ENCODE assay signal across 8 mouse cellular contexts in genomic region chrX:151802328-151802955, GRCm38 (mm10). TPM values are rescaled to one million over a fixed set of nuclear protein-coding genes. Genes with fewer than 3 reads are reported as not detected.
DNase-seq lines count a peak whose midpoint lies in the region; ATAC-seq and TF ChIP-seq lines count a peak whose summit lies in the region.

No protein-coding gene starts in this region.

- DNase-seq in heart, postnatal 36 days = no peak
- DNase-seq in embryonic facial prominence, embryonic 11.5 days (ENCODE audit: low spot score) = peak; percentile 11
- peak; percentile 23 for DNase-seq in limb, embryonic 11.5 days (ENCODE audit: low spot score)
- no peak for DNase-seq in natural killer cell, adult 2 months (ENCODE audit: low spot score in 2 of 2)
- no peak for DNase-seq in frontal cortex, postnatal 10 days (ENCODE audit: low spot score in 2 of 2)

- no peaks in the 10 kb centered on the region for H3K4me1 ChIP-seq in heart, embryonic 15.5 days (replicated peaks)
- H3K4me1 ChIP-seq in E14TG2a.4 (replicated peaks; ENCODE audit: low read depth, low read length) = peaks cover 17% of the 10 kb centered on the region
- H3K4me1 ChIP-seq in embryonic facial prominence, embryonic 11.5 days (ENCODE audit: control insufficient read depth, insufficient read depth, low read length) = no peaks in the 10 kb centered on the region
- no peaks in the 10 kb centered on the region for H3K4me1 ChIP-seq in limb, embryonic 11.5 days (ENCODE audit: control insufficient read depth, insufficient read depth, low read length)
- H3K4me1 ChIP-seq in stomach, embryonic 14.5 days (ENCODE audit: control insufficient read depth, insufficient read depth, low read length) = no peaks in the 10 kb centered on the region

- H3K36me3 ChIP-seq in heart, embryonic 15.5 days = no peaks in the 10 kb centered on the region
- peaks cover 8% of the 10 kb centered on the region; the same call in 1 of the 2 replicates for H3K36me3 ChIP-seq in E14TG2a.4 (ENCODE audit: insufficient read depth, low read length)
- no peaks in the 10 kb centered on the region for H3K36me3 ChIP-seq in embryonic facial prominence, embryonic 11.5 days (replicated peaks; ENCODE audit: control insufficient read depth, insufficient read depth, low read depth, low read length)
- H3K36me3 ChIP-seq in limb, embryonic 11.5 days (ENCODE audit: control insufficient read depth, insufficient read depth, low read length) = no peaks in the 10 kb centered on the region
- no peaks in the 10 kb centered on the region for H3K36me3 ChIP-seq in stomach, embryonic 14.5 days (ENCODE audit: control insufficient read depth, insufficient read depth, low read length)

- H3K9me3 ChIP-seq in heart, embryonic 15.5 days (replicated peaks) = no peaks in the 10 kb centered on the region
- no peaks in the 10 kb centered on the region for H3K9me3 ChIP-seq in E14TG2a.4 (ENCODE audit: low read length)
- no peaks in the 10 kb centered on the region for H3K9me3 ChIP-seq in embryonic facial prominence, embryonic 11.5 days (replicated peaks; ENCODE audit: control insufficient read depth, low read length)
- no peaks in the 10 kb centered on the region for H3K9me3 ChIP-seq in limb, embryonic 11.5 days (ENCODE audit: control insufficient read depth, low read length)
- no peaks in the 10 kb centered on the region for H3K9me3 ChIP-seq in stomach, embryonic 14.5 days (ENCODE audit: control insufficient read depth, low read depth, low read length)

- TF ChIP-seq CTCF in E14TG2a.4 (conservative IDR thresholded peaks at IDR 0.05; ENCODE audit: low read length) = no peak

- no peak for ATAC-seq in heart, embryonic 15.5 days (replicated peaks; ENCODE audit: insufficient number of reproducible peaks, insufficient read depth, low FRiP score, low read depth)
- no peak for ATAC-seq in embryonic facial prominence, embryonic 11.5 days (replicated peaks; ENCODE audit: insufficient number of reproducible peaks, low FRiP score, low TSS enrichment, low read depth)
- no peak for ATAC-seq in limb, embryonic 11.5 days (ENCODE audit: insufficient number of reproducible peaks, low FRiP score, low TSS enrichment, low read depth)
- no peak for ATAC-seq in stomach, embryonic 14.5 days (ENCODE audit: insufficient number of reproducible peaks, insufficient read depth, low FRiP score, low read depth)

- H3K4me2 ChIP-seq in heart, embryonic 15.5 days = peak overlapping the region; percentile 62
- H3K4me2 ChIP-seq in embryonic facial prominence, embryonic 11.5 days (ENCODE audit: low read depth, low read length) = peak overlapping the region; percentile 41
- peak overlapping the region; percentile 38 for H3K4me2 ChIP-seq in limb, embryonic 11.5 days (ENCODE audit: low read depth, severe bottlenecking)
- peak overlapping the region; percentile 41 for H3K4me2 ChIP-seq in stomach, embryonic 14.5 days (replicated peaks; ENCODE audit: low read depth, low read length)

- 16% methylated on average over 13 of the region's 13 CpGs for WGBS in heart, embryonic 15.5 days
- 26% methylated on average over 13 of the region's 13 CpGs for WGBS in embryonic facial prominence, embryonic 11.5 days
- WGBS in limb, embryonic 11.5 days = 22% methylated on average over 13 of the region's 13 CpGs
- WGBS in stomach, embryonic 14.5 days = 26% methylated on average over 13 of the region's 13 CpGs

- no peaks in the 10 kb centered on the region for H3K27me3 ChIP-seq in heart, embryonic 15.5 days
- H3K27me3 ChIP-seq in E14TG2a.4 (ENCODE audit: insufficient read depth, low read length) = no peaks in the 10 kb centered on the region; the same call in 1 of the 2 replicates
- no peaks in the 10 kb centered on the region for H3K27me3 ChIP-seq in embryonic facial prominence, embryonic 11.5 days (ENCODE audit: control insufficient read depth, insufficient read depth, low read length)
- peaks cover 6% of the 10 kb centered on the region; the same call in 1 of the 2 replicates for H3K27me3 ChIP-seq in limb, embryonic 11.5 days (ENCODE audit: control insufficient read depth, insufficient read depth, low read length)
- no peaks in the 10 kb centered on the region for H3K27me3 ChIP-seq in stomach, embryonic 14.5 days (ENCODE audit: control insufficient read depth, insufficient read depth, low read length)

- peak overlapping the region; percentile 36; the same call in 1 of the 2 replicates for H3K9ac ChIP-seq in heart, embryonic 15.5 days
- peak overlapping the region; percentile 62 for H3K9ac ChIP-seq in embryonic facial prominence, embryonic 11.5 days (replicated peaks; ENCODE audit: low read length)
- peak overlapping the region; percentile 62 for H3K9ac ChIP-seq in limb, embryonic 11.5 days (ENCODE audit: low read length)
- peak overlapping the region; percentile 57 for H3K9ac ChIP-seq in stomach, embryonic 14.5 days (replicated peaks; ENCODE audit: low read depth, low read length)

- H3K27ac ChIP-seq in heart, embryonic 15.5 days = peak overlapping the region; percentile 90
- peak overlapping the region; percentile 79 for H3K27ac ChIP-seq in embryonic facial prominence, embryonic 11.5 days (replicated peaks; ENCODE audit: low read depth, low read length)
- peak overlapping the region; percentile 84 for H3K27ac ChIP-seq in limb, embryonic 11.5 days (replicated peaks; ENCODE audit: low read depth, low read length)
- H3K27ac ChIP-seq in stomach, embryonic 14.5 days (ENCODE audit: low read length) = peak overlapping the region; percentile 91

- intact Hi-C loops in heart, postnatal 36 days (cut with DNase I) = loop anchor here (5.0 to 10.0 kb wide), 2 partner anchors 215 to 342 kb away; partner anchors contain the start of genes Iqsec2, Ribc1 and Smc1a

- H3K4me3 ChIP-seq in heart, embryonic 15.5 days = peak overlapping the region; percentile 64
- peak overlapping the region; percentile 82 for H3K4me3 ChIP-seq in E14TG2a.4 (replicated peaks; ENCODE audit: low read length)
- peak overlapping the region; percentile 37 for H3K4me3 ChIP-seq in embryonic facial prominence, embryonic 11.5 days (ENCODE audit: low read depth, low read length)
- peak overlapping the region; percentile 33 for H3K4me3 ChIP-seq in limb, embryonic 11.5 days (ENCODE audit: low read depth, low read length)
- peak overlapping the region; percentile 51 for H3K4me3 ChIP-seq in stomach, embryonic 14.5 days (ENCODE audit: low read depth, low read length)

RNA-seq across cellular contexts. Expression of gene Huwe1, which starts 1.8 kb away (rescaled TPM):
- polyA plus RNA-seq in heart, embryonic 15.5 days (2015; fragmentation: Nextera tagmentation; extraction: Ambion mirVana) = 25.7 and 35.5 TPM in 2 replicates
- total RNA-seq in heart, postnatal 36 days (2021) = 100 to 1,000 TPM; 160 to 170 TPM
- polyA plus RNA-seq in embryonic facial prominence, embryonic 11.5 days (2014; fragmentation: Nextera tagmentation; extraction: Ambion mirVana) = 56.8 and 67.6 TPM in 2 replicates
- polyA plus RNA-seq in limb, embryonic 11.5 days (2014; fragmentation: Nextera tagmentation; extraction: Ambion mirVana) = 75.7 and 79.7 TPM in 2 replicates
- 80.2 and 86.5 TPM in 2 replicates for polyA plus RNA-seq in stomach, embryonic 14.5 days (2014; fragmentation: Nextera tagmentation; extraction: Ambion mirVana)

Comparison
In these comparisons a context has a peak if more than half of its experiments do, and no peak if none do; other contexts are left out.
1. DNase-seq: peak in embryonic facial prominence, embryonic 11.5 days (single experiment) and limb, embryonic 11.5 days (single experiment); none in heart, postnatal 36 days (0 of 2), natural killer cell, adult 2 months (0 of 2) and frontal cortex, postnatal 10 days (0 of 2).
2. Peak in every context shown above with its lines, with median percentiles within 50 percentile points of each other: H3K27ac ChIP-seq, H3K4me2 ChIP-seq, H3K4me3 ChIP-seq and H3K9ac ChIP-seq.